Mouse (Mus musculus) monocyte, adult 59 days (primary cell): ENCODE results near the gene Jakmip3. TPM values are rescaled to one million over a fixed set of nuclear protein-coding genes. Genes with fewer than 3 reads are reported as not detected.

Experiments
- total RNA-seq, 2 experiments: library from RNA; stranded (reverse); gene quantifications; one replicate each; pipeline ENCODE4 v1.2.4; 2023

The Jakmip3 gene
- not detected for total RNA-seq

DNA sequence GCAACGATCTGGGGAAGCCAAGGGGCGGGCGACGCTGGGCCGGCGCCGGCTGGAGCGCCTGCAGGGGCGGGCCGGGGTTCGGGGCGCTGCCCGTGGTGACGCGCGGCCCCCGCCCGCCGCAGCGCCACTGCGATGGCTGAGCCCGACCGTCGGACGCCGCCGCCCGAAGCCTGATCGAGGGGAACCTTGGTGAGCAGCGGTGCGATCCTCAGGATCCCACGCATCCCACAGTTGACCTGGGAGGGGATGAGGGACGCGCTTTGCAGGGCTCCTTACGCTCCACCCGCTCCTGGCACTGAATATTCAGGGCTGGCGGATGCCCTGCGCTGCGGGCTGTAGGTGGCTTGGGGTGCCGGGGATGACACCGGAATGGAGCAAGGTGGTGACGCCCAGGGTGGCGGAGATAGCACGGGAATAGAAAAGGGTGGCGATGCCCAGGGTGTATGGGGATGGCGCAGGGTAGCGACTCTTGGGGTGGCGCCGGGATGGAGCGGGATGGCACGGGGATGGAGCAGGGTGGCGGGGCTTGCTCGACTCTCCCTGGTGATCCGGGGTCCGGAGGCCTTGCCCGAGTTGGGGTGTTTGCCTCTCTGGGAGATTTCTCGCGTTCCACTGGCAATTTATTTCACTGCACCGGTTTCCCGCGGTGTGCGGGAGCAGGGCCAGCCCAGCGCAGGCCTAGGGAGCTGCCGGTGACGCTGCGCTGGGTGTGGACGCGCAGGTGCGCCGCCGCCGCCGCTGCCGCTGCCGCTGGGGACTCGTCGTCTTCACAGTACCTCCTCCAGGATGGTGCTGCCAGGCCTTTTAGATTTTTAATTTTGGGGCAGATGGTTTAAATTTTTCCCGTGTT is at the start of gene Jakmip3:
Jakmip3 (plus strand) TSS at position 119 of the 850 bp plus-strand sequence.

DNA sequence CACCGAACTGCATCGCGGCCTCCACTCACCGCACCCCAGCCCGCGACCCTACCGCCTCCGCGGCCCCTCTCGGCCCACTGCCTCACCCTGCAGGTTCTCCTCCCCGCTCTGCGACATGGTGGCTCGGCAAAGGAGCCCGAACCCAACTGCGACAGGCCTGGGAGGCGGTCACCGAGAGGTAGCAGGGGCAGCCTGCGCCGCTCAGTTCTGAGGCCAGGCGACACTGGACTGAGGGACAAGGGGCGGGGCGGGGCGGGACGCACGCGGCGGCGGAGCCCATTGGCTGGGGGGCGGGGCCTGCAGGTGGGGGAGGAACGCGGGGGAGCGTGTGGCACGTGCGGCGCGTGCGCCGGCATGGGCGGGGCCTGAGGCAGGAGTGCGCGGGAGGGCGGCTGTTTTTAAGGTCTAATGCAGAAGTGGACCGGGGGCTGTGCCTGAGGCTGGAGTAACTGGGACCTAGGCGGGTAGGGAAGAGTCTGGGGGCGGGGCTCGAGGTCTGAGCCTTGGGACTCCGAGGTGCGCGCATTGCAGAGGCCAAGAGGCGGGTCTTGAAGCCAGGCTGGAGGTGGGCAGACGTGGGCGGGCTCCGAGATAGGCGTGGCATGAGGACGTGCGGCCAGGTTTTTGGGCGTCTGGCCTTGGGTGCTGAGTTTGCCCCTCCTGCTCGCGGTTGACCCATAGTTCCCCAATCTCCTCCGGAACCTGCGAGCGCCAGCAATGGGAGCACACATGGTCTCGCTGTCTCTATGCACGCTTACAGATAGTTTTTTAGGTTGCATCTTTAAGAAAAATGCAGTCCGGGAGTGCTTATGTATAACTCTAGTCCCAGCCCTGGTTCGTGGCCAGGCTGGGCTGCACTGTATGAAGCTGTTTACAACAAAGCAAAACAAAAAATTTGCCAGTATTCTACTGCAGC is 31.0 kb upstream of the Jakmip3 start, which contains the start of gene Bnip3:
Bnip3 (minus strand) TSS at position 243 of the 916 bp plus-strand sequence.

DNA sequence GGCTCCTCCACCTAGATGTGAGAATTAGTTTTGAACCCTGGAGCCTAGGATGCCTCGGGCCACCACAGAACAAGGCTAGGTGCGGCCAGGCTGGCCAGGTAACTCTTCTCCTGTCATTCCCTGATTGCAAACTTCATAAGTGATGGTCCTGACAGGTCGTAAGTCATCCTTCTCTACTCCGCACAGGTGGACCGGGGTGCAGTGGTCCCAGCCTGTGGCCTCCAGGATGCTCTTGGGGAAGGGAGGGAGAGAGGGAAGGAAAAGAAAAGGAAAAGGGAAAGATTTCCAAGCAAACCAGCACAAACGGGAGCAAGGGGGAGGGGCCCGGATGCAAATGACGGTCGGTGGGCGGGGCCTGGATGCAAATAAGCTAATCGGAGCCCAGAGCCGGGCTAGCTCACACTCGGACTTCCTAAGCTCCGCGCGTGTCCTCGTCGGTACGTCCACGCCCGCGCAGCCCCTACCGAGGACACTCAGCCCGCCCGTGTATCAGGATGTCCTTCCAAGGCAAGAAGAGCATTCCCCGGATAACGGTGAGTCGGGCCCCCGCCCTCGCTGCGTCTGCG is 145.2 kb downstream of the Jakmip3 start, which contains the start of gene Dpysl4:
Dpysl4 (plus strand) TSS at position 373 of the 566 bp plus-strand sequence.

Other genes starting within 250 kb of the Jakmip3 start
- 10 to 100 TPM; 44.3 to 51.9 TPM for gene Ppp2r2d, start 94.7 kb upstream of the Jakmip3 start, total RNA-seq
- gene Mapk1ip1, start 94.5 kb upstream of the Jakmip3 start, total RNA-seq: 10 to 100 TPM; 23.6 to 24.1 TPM
- 1 to 10 TPM; 9.5 to 10.0 TPM for gene Bnip3, start 31.2 kb upstream of the Jakmip3 start, total RNA-seq
- not detected for gene Dpysl4, start 145.3 kb downstream of the Jakmip3 start, total RNA-seq